Mouse (Mus musculus) gastrocnemius, adult 2 months (tissue): ENCODE data around the gene Rbms1. TPM values are rescaled to one million over a fixed set of nuclear protein-coding genes. Genes with fewer than 3 reads are reported as not detected.
A peak's percentile ranks its signal among the peaks of the same experiment; 100 is the strongest.

Source experiments
- DNase-seq: peaks from one replicate; pipeline ENCODE4 v3.0.0; 2022
- H3K27ac ChIP-seq: fragments of 200-600 bp; 2 replicates; pipeline ENCODE4 v1.8.1; 2022; ENCODE audit warnings: mild to moderate bottlenecking
- H3K4me3 ChIP-seq: fragments of 200-600 bp; 2 replicates; pipeline ENCODE4 v1.8.1; 2022; ENCODE audit warnings: mild to moderate bottlenecking, moderate library complexity
- CTCF ChIP-seq: fragments of 200-600 bp; IDR thresholded peaks from 2 replicates; pipeline ENCODE4 v1.8.1; 2022; ENCODE audit warnings: antibody characterized with exemption, mild to moderate bottlenecking, moderate library complexity
- intact Hi-C: fragments of 180-260 bp; cut with DNase I; formaldehyde crosslinking; loops from one replicate; pipeline ENCODE4 v1.15.1; 2025
- total RNA-seq, 2 experiments: library from RNA; stranded (reverse); gene quantifications; 2 replicates each; pipeline ENCODE4 v1.2.3; 2021

The Rbms1 gene
- total RNA-seq, 2 experiments from 2014 or later, result 17.2 to 27.8 TPM

DNA sequence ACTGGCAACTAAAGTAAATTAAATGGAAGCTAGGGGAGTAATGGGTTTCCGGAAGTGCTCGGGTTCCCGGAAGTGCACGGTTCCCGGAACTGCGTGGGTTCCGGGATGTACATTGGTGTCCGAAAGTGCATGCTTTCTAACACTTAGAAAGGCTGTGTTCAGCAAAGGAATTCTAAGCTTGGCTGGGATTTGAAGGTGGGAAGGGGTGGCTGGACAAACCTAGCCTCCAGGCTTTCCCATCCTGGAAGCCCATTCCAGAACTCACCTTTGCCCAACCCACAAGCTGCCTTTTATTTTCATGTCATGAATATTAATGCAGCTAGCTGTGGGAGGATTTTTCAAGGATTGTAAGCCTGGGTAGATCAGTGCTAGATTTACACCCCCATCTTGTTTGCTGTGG is 51.3 kb downstream of the Rbms1 start:
- DNase-seq, result no peak
- H3K27ac ChIP-seq, result no peak overlapping the region
- TF ChIP-seq CTCF, result no peak
- intact Hi-C loops, result no loop called here
- no peak overlapping the region for H3K4me3 ChIP-seq

DNA sequence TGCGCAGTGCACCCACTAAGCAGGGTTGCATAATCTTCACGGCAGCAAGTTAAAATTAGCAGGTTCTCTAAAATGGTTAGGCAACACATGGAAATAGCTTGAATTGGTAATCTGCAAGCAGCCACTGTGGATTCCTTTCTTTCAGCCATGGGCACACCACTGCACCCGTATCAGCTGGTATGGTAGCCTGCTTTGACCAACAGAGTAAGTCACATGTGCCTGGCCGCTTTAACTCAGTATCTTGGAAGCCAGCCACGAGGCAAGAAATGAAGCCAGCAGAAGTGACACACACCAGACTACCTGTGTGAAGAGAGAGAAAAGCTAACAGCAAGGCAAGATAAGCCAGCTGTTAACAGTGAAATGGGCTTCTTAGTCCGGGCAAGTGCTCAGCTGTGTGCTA is 52.2 kb downstream of the Rbms1 start:
- Histone ChIP-seq H3K27ac (peak overlapping the region; percentile 78), H3K4me3 (peak overlapping the region; percentile 58)
- no peak for TF ChIP-seq CTCF
- DNase-seq, result peak; percentile 81
- intact Hi-C loops, result no loop called here

DNA sequence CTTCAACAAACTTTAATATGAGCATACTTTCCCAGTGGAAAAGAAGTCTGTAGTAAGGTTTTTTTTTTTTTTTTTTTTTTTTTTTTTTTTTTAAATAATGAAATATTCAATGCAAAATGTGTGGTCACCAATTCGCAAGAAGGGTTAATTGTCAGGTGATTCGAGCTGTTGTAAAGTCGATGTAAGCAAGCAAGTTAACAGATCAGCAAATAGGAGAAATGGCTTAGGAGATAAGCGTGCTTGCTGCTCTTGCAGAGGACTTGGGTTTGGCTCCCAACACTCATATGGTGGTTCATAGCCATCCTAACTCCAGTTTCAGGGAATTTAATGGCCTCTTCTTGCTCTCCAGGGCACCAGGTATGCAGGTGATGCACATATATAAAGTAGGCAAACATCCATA is 54.4 kb downstream of the Rbms1 start:
- TF ChIP-seq CTCF, result no peak
- intact Hi-C loops, result loop anchor here (5.0 to 10.0 kb wide), 3 partner anchors 54 to 546 kb away; partner anchors contain the start of gene Rbms1
- Histone ChIP-seq H3K4me3 (no peak overlapping the region), H3K27ac (no peak overlapping the region)
- no peak for DNase-seq

DNA sequence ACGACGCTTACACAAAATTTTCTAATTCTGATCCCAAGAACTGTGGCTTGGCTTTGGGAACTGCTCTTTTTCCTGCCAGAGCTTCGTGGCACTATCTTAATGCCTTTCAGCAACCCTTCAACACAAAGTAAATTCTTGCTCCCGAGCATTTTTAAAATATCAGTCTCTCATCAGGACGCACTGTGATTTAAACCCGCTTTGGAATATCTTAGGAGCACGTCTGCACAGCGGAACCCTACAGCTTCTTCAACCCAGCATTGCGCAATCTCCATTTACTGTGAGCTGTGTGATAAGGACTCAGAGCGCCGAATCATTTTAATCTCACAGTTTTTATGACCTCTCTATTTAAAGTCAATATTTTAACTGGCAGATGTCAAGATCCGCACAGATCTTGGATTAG is 54.9 kb downstream of the Rbms1 start:
- Histone ChIP-seq H3K27ac (0 out of 2 replicates have a peak overlapping the region, but pooled peaks have one; percentile 2), H3K4me3 (no peak overlapping the region; the same call in 1 of the 2 replicates)
- intact Hi-C loops, result loop anchor here (5.0 to 10.0 kb wide), 3 partner anchors 54 to 547 kb away; partner anchors contain the start of gene Rbms1
- no peak for DNase-seq
- TF ChIP-seq CTCF, result no peak

DNA sequence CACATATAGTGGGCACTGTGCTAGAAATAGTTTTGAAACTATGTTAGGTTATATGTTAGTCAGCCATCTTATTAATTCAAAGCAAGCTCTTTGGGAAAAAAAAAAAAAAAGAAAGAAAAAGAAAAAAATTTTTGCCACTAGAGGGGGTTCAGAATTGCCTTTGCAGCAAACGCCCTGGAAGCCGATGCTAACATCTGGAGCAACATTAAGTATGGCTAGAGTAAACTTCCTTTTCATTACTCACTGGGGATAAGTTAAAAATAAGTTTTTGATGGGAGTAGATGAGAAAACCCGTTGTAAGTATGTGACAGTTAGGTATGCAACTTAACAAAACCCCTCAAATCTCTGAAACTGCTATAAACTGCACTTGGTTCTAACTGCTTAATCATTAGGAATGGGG is 57.7 kb downstream of the Rbms1 start:
- Histone ChIP-seq H3K4me3 (peak overlapping the region; percentile 5; the same call in 1 of the 2 replicates), H3K27ac (peak overlapping the region; percentile 63)
- intact Hi-C loops, result loop anchor here (5.0 to 10.0 kb wide), 3 partner anchors 57 to 550 kb away; partner anchors contain the start of gene Rbms1
- peak; percentile 69 for TF ChIP-seq CTCF
- peak; percentile 27 for DNase-seq

DNA sequence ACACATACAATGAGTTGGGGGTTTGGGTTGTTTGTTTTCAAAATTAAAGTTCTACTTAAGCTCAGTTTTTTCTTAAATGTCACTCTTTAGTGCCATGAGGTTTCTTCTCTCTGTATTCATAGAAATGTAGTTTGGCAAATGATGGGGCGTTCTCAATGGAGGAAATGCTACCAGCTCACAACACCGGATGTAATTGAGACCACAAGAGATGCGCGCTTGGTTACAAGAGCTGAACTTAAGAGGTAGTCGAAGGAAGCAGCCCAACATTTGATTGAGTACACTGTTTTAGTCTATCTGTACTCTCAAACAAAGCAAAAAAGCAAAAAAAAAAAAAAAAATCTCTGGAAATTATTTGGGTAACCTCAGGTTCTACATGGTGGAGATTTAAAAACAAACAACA is 58.9 kb downstream of the Rbms1 start:
- Histone ChIP-seq H3K4me3 (no peak overlapping the region), H3K27ac (peak overlapping the region; percentile 90)
- no peak for TF ChIP-seq CTCF
- intact Hi-C loops, result loop anchor here (5.0 to 10.0 kb wide), 2 partner anchors 52 to 551 kb away; no protein-coding TSS in a partner anchor
- no peak for DNase-seq

DNA sequence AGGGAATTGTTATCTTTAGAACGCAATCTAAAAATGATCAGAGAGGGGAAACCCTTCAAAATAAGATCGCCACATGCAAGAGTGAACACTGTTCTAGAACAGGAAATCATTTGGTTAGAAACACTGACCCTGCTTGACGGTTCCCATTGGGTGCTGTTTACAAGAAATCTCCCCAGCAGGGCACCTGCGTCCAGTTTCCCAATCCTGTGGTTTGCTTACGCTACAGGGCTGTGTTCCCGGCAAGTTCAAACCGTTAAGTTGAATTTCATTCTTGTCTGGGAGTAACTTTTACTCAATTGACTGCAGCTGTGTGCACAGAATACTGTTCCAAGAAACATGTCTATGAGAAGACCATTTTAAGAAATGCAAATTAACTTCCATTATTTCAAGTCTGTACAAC is 59.5 kb downstream of the Rbms1 start:
- TF ChIP-seq CTCF, result no peak
- intact Hi-C loops, result loop anchor here (5.0 to 10.0 kb wide), 2 partner anchors 51 to 551 kb away; no protein-coding TSS in a partner anchor
- Histone ChIP-seq H3K4me3 (no peak overlapping the region), H3K27ac (peak overlapping the region; percentile 90)
- DNase-seq, result peak; percentile 62

DNA sequence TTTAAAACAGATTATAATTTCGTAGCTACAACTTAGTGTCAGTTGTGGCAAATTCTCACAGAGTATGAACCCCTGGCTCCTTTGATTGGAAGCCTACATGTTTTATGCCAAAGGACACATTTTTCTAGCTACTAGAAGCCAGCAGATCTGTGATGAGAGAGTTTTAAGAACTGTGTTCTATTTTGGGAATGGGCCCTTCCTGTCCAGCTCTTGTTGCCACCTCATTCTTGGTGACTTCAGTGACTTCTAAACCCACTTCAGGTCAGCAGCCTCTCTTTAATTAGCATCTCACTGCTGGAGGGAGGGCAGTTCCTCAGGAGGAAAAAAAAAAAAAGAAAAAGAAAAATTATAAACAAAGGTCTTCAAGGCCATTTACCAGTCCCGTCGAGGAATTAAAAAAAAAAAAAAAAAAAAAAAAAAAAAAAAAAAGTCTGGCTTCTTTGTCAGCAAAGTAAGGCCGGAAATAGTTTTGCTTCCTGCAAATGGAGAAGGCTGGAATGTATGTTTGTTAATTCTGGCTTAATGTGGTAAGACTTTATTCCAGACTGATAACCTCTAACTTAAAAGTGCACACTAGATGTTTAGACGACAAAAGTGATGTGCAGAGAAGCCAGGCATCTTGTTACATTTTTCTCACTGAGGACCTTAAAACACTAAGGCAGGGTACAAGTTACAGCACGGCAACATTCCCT is 60.4 kb downstream of the Rbms1 start:
- Histone ChIP-seq H3K4me3 (no peak overlapping the region), H3K27ac (peak overlapping the region; percentile 90)

DNA sequence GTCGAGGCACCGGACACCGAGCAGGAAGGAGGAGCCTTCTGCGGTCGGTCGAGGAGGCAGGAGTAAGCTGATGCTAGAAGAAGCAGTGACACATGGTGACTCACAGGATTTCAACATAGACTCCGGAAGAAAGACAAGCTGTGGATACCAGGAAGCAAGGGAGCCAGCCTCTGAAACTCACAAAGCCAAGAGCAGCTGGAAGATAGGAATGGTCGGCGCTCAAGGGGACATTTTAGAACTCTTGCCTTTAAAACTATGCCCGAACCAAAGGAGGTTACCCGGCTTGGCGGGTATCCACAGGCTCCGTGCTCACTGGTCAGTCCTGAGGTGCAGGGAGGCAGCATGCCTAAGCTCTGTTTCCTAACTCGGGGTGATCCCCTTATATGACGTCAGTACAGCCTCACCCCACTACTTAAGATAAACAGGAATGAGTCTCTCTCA is 61.5 kb downstream of the Rbms1 start:
- Histone ChIP-seq H3K27ac (peak overlapping the region; percentile 90), H3K4me3 (peak overlapping the region; percentile 71)
- no peak for TF ChIP-seq CTCF
- DNase-seq, result peak; percentile 77
- intact Hi-C loops, result loop anchor here (5.0 to 10.0 kb wide), 2 partner anchors 49 to 553 kb away; no protein-coding TSS in a partner anchor

More for the DNA sequence above, 60.4 kb downstream of the Rbms1 start:
- intact Hi-C loops, result loop anchor here (5.0 to 10.0 kb wide), 2 partner anchors 50 to 552 kb away; no protein-coding TSS in a partner anchor
- DNase-seq, result no peak
- TF ChIP-seq CTCF, result no peak

DNA sequence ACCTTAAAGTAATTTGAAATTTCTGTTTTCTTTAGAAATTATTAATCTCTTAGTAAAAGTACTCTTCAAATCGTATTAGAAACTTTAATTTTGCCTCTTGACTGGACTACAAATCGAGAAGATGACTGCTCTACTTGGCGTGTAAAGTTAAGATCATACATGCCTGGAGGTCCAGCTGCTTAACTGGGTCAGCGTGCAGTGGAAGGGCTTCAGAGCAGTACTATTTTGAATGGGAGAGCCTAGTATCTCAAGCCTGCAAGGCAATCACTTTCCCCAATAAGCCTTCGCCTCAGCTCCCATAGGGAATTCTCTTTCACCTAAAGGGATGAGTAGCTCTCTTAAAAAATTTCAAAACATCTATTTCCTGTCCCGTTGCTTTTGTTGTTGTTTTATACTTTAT is 62.0 kb downstream of the Rbms1 start:
- DNase-seq, result no peak
- intact Hi-C loops, result loop anchor here (5.0 to 10.0 kb wide), 2 partner anchors 49 to 554 kb away; no protein-coding TSS in a partner anchor
- Histone ChIP-seq H3K27ac (peak overlapping the region; percentile 90), H3K4me3 (peak overlapping the region; percentile 71)
- no peak for TF ChIP-seq CTCF

DNA sequence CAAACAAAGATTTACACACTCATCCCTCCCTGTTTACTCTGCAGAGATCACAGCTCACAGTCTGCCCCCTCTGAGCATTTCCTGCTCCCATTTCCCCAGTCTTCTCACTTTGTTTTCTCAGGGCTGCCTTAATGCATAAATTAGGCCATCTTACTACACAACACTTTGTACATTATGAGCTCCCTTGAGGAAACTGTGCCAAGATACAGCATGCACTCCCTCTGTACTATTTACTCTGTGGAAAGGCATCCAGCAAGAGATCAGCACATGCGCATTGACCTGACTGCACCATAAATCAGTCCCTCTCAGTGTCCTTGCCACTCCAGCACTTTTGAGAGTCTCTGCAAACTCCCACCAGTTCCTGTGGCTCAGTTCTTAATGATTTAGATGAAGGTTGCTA is 70.0 kb downstream of the Rbms1 start:
- H3K4me3 ChIP-seq, result no peak overlapping the region
- intact Hi-C loops, result no loop called here
- H3K27ac ChIP-seq, result no peak overlapping the region
- TF ChIP-seq CTCF, result no peak
- DNase-seq, result no peak

DNA sequence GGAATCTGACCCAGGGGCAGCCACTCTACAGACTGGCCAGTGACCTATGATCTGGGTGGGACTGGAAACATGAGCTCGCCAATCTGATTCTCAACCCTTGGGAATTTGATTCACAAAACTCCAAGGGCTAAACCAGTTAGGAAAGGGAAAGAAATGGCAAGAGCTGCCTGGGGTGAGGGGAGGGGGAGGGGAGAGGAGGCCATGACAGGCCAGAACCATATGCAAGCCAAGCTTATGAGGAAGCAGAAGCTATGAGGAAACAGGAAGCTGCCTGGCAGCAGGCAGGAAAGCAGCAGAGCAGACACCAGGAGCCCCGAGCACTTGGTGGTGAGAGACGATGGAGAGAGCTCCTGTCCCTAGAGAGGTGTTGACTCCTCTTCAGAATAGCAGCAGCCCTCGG is 79.1 kb downstream of the Rbms1 start:
- intact Hi-C loops, result loop anchor here (5.0 kb wide), 1 partner anchor 77 kb away; no protein-coding TSS in a partner anchor
- no peak overlapping the region for H3K4me3 ChIP-seq
- DNase-seq, result peak; percentile 44
- TF ChIP-seq CTCF, result no peak
- H3K27ac ChIP-seq, result peak overlapping the region; percentile 75

DNA sequence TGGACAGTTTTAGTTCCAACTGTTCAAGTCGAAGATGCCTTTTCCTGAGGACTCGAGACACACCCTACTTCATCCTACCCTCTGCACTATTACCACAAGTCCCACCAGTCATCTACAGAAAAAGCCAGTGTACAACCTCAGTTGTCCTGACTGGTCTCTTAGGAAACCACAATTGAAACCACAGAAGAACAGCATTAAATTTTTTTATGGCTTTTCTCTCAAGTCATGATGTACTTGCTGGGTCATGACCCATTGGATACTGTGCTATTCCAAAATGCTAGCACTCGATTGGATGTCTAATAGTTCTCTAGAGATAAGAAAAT is 80.0 kb downstream of the Rbms1 start:
- intact Hi-C loops, result loop anchor here (5.0 kb wide), 1 partner anchor 76 kb away; no protein-coding TSS in a partner anchor
- Histone ChIP-seq H3K27ac (peak overlapping the region; percentile 92; the same call in 1 of the 2 replicates), H3K4me3 (no peak overlapping the region)
- no peak for DNase-seq
- TF ChIP-seq CTCF, result no peak
